Mouse (Mus musculus): ENCODE results near the gene Ahnak.
"Not testable (repeated sequence)": the region's sequence is repeated elsewhere in the genome, so short reads cannot be mapped to it uniquely, and the experiment has no call there.

Gene Ahnak

GRCm38 (mm10) chr19:9047207-9047945 lies 58.3 kb downstream of the Ahnak start:
- DNase-seq = no peak

DNA sequence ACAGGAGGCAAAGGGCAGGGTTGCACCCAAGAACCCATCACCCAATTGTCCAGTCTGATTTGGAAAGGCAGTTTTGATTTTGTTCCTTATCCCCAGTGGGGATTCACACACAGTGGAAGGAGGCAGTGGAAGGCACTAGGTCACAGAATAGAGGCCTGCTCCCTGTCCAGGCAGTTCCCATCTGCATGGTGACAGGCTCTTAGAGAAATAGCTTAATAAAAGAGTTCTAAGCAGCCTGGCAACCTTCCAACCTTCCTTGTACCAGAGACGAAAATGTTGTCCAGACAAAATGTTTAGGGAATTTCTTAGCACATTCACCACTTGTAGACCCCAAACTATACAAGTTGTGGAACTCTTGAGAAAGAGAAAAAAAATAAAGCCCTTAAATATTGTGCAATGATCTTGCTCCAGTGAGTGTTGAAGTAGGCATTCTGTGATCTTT lies 58.9 kb downstream of the Ahnak start:
- no peak for DNase-seq

DNA sequence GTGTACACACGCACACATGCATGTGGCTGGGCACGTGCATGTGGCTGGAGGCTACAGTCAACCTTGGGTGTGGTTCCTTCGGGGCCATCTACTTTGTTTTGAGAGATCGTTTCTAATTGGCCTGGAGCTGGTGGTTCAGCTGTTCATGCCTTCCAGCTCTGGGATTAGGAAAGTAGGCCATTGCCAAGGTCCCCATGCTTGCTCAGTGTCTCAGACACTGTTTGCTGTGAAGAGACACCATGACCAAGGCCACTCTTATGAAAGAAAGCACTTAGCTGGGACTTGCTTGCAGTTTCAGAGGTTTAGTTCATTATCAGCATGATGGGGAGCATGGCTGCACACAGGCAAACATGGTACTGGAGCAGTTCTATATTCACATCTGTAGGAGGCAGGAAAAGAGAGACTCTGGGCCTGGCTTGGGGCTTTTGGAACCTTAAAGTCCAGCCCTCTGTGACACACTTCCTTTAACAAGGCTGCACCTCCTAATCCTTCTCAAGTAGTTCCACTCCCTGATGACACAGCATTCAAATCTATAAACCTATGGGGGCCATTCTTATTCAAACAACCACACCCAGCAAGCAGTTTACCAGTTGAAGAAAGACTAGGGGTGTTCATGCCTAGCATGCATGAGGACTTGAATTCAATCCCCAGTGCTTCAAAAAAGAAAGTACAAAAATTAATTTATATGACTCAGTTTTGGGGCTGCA lies 60.0 kb downstream of the Ahnak start:
- DNase-seq = no peak

GRCm38 (mm10) chr19:9050294-9051229 lies 61.5 kb downstream of the Ahnak start:
- DNase-seq = no peak

DNA sequence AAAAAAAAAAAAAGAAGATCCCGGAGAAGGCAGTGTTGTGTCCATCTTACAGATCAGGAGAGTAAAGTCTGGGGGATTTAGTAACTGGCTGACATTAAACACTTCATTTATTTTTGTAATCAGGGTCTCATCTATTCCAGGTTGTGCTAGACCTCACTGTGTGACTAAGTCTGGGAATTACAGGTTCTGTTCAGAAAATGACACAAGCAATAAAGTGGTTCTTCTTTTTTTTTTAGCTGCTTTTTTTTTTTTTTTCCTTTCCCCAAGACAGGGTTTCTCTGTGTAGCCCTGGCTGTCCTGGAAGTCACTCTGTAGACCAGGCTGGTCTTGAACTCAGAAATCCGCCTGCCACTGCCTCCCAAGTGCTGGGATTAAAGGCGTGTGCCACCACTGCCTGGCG lies 62.9 kb downstream of the Ahnak start:
- DNase-seq = not testable (repeated sequence)

DNA sequence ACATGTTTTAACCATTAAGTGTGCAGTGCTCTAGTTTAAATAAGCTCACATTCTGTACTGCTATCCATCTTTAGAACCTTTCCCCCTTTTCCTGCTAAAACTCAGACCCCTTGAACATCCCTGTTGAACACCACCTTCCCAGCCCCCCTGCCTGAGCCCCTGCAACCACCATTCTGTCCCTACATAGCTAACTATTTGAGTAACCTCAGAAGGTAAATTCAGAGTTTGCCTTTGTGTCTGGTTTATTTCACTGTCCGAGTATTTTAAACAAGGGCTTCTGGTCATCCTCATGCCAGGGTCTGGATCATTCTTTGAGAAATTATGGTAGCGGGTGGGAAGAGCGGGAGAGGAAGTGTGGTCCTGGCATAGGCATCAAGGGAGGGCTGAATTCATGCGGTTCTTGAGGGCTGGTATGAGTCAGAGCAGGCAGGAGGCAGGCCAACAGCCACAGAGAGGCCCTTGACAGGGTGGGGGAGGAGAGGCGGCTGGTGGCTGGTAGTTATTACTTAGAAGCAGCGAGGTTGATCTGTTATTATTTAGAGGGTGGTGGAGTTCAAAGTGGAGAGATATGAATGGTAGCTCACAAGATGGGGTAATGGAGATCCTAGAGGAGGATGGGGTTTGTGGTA lies 63.8 kb downstream of the Ahnak start:
- DNase-seq = no peak

DNA sequence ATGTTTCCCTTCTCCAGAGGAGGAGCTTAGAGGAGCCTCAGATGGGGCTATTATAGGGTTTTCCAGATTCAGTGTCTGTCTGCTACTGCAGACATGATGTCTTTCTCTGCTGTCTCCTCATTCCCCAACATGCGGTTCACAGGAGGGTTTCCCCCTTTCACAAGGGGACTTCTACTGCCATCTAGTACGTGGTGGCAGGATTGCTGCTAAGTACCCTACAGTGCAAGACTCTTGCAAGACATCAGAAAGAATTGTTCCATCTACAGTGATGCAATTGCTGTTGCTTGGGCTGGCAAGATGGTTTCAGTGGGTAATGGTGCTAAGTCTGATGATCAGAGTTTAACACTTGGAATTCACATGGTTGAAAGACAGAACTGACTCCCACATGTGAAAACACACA lies 66.1 kb downstream of the Ahnak start:
- DNase-seq = no peak

- DNase-seq = no peak
Observed at GRCm38 (mm10) chr19:9055703-9056355, 66.7 kb downstream of the Ahnak start.

- no peak for DNase-seq
Observed at GRCm38 (mm10) chr19:9057679-9058078, 68.6 kb downstream of the Ahnak start.

GRCm38 (mm10) chr19:9058331-9058884 lies 69.3 kb downstream of the Ahnak start:
- no peak for DNase-seq

- no peak for DNase-seq
Observed at GRCm38 (mm10) chr19:9058944-9059343, 69.9 kb downstream of the Ahnak start.

- no peak for DNase-seq
Observed at GRCm38 (mm10) chr19:9059391-9059790, 70.3 kb downstream of the Ahnak start.

- no peak for DNase-seq
Observed at GRCm38 (mm10) chr19:9060103-9060502, 71.0 kb downstream of the Ahnak start.

- no peak for DNase-seq
Observed at GRCm38 (mm10) chr19:9061221-9061893, 72.3 kb downstream of the Ahnak start.

GRCm38 (mm10) chr19:9062822-9063221 lies 73.7 kb downstream of the Ahnak start:
- no peak for DNase-seq

- no peak for DNase-seq
Observed at GRCm38 (mm10) chr19:9063831-9064230, 74.7 kb downstream of the Ahnak start.

- DNase-seq = no peak
Observed at GRCm38 (mm10) chr19:9065621-9066561, 76.8 kb downstream of the Ahnak start.

DNA sequence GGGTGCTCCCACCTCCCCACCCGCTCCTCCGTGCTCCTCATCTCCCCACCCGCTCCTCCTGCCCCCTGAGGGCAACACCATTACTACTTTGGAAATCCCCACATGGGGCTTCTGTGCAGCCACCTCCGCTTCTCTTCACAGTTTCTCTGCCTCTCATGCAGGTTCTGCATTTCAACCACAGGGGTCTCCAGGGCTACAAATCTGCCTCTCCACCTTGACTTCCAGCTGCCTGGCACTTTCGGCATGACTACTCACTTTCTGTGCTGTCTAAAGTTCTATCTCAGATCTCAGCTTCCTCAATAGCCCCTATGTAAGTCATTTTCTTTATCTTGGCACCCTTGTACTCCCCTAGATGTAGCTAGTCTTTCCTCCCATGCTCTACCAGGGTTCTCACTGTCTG lies 78.2 kb downstream of the Ahnak start:
- DNase-seq = no peak

DNA sequence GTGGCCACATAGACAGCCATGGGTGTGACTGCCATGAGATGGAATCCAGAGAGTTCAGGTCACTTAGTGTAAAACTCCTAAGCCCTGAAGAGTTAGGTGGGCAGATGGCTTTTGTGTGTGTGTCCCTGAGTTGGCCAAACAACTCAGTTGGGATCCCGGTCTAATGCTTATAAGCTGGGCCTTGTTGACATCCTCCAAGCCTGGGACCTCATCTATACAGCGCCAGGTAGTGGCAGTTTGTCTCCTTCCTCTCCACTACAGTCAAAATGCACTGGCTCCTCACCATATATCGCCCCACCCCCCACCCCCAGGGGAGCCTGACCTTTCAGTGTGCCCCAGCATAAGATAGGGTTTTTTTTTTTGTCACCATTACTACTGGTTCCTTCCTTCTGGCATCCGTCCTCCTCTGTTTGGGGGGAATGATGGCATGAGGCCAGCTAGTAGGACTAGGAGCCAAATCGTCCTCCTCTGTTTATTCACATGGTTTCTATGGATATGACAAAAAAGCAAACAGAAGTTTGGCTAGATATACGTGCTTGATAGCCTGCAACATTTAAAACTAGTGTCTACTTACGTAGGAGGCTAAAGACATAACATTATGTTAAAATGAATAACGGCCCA lies 80.7 kb downstream of the Ahnak start:
- peak; percentile 39 for DNase-seq

GRCm38 (mm10) chr19:9070316-9070715 lies 81.2 kb downstream of the Ahnak start:
- no peak for DNase-seq

Data from right cerebral cortex, postnatal 14 days (tissue).